Mouse (Mus musculus) midbrain, embryonic 14.5 days (tissue): Measurements from ENCODE around the gene Shisal2b. TPM values are rescaled to one million over a fixed set of nuclear protein-coding genes. Genes with fewer than 3 reads are reported as not detected.

Experiments used
- ATAC-seq: fragments of 200-750 bp; cut with Nextera tagmentation; 2 replicates; pipeline ENCODE4 v1.8.0; 2017; ENCODE audit warnings: moderate number of reproducible peaks, moderate library complexity; ENCODE audit not compliant: low FRiP score, low TSS enrichment
- DNase-seq: peaks from one replicate; pipeline ENCODE4 v3.0.0-alpha.2; 2015
- H3K27ac ChIP-seq: fragments of 300-500 bp; sonication (generic); replicated peaks from 2 replicates; pipeline ENCODE4 v1.5.1; 2014; ENCODE audit warnings: mild to moderate bottlenecking, low read depth, low read length, moderate library complexity
- H3K27me3 ChIP-seq: fragments of 300-500 bp; sonication (generic); 2 replicates; pipeline ENCODE4 v1.6.1; 2014; ENCODE audit warnings: low read length, control low read depth, mixed read lengths; ENCODE audit not compliant: control insufficient read depth, insufficient read depth
- H3K36me3 ChIP-seq: fragments of 300-500 bp; sonication (generic); 2 replicates; pipeline ENCODE4 v1.6.1; 2014; ENCODE audit warnings: low read length, control low read depth; ENCODE audit not compliant: control insufficient read depth, insufficient read depth
- H3K4me1 ChIP-seq: fragments of 300-500 bp; sonication (generic); 2 replicates; pipeline ENCODE4 v1.6.1; 2014; ENCODE audit warnings: mild to moderate bottlenecking, antibody characterized with exemption, low read length, control low read depth; ENCODE audit not compliant: control insufficient read depth, insufficient read depth
- H3K4me2 ChIP-seq: fragments of 300-500 bp; sonication (generic); 2 replicates; pipeline ENCODE4 v1.6.1; 2014; ENCODE audit warnings: mild to moderate bottlenecking, low read length, moderate library complexity
- H3K4me3 ChIP-seq: fragments of 300-500 bp; sonication (generic); replicated peaks from 2 replicates; pipeline ENCODE4 v1.5.1; 2014; ENCODE audit warnings: low read depth, low read length
- H3K9ac ChIP-seq: fragments of 300-500 bp; sonication (generic); replicated peaks from 2 replicates; pipeline ENCODE4 v1.6.1; 2014; ENCODE audit warnings: mild to moderate bottlenecking, low read length, moderate library complexity
- H3K9me3 ChIP-seq: fragments of 300-500 bp; sonication (generic); 2 replicates; pipeline ENCODE4 v1.6.1; 2016; ENCODE audit warnings: low read length, control low read depth, mixed read lengths; ENCODE audit not compliant: control insufficient read depth
- WGBS: fragments of 180-500 bp; shearing (Covaris S2); extraction: QIAGEN DNeasy Blood & Tissue Kit; methylation state at CpG from one replicate; pipeline ENCODE4 v1.1.7; 2014; 5-methylcytosine and 5-hydroxymethylcytosine counted together
- polyA plus RNA-seq: library from polyadenylated mRNA; unstranded; fragments of >200 nt; fragmentation: Nextera tagmentation; extraction: Ambion mirVana; gene quantifications from 2 replicates; pipeline ENCODE4 v1.2.1, GENCODE M21; 2014

Gene Shisal2b
- polyA plus RNA-seq, 1 experiment from 2014 or later: 0.86 TPM

- peaks cover 10% of the 10 kb centered on the region for H3K36me3 ChIP-seq
- H3K4me2 ChIP-seq: no peak overlapping the region
- no peak; the same call in 1 of the 2 replicates for ATAC-seq
- H3K4me1 ChIP-seq: peaks cover 9% of the 10 kb centered on the region
- no peak overlapping the region for H3K27ac ChIP-seq
- 28% methylated on average over 8 of the region's 8 CpGs for WGBS
- no peak overlapping the region for H3K4me3 ChIP-seq
- no peak overlapping the region for H3K9ac ChIP-seq
- H3K9me3 ChIP-seq: no peaks in the 10 kb centered on the region
- H3K27me3 ChIP-seq: no peaks in the 10 kb centered on the region
- peak; percentile 45 for DNase-seq
Measured at GRCm38 (mm10) chr13:104822411-104822838, 41.3 kb downstream of the Shisal2b start.

GRCm38 (mm10) chr13:104821908-104822307 lies 41.8 kb downstream of the Shisal2b start:
- no peaks in the 10 kb centered on the region for H3K9me3 ChIP-seq
- DNase-seq: no peak
- no peaks in the 10 kb centered on the region for H3K27me3 ChIP-seq
- H3K9ac ChIP-seq: no peak overlapping the region
- peaks cover 9% of the 10 kb centered on the region for H3K4me1 ChIP-seq
- H3K4me2 ChIP-seq: no peak overlapping the region
- H3K36me3 ChIP-seq: peaks cover 5% of the 10 kb centered on the region
- no peak overlapping the region for H3K27ac ChIP-seq
- ATAC-seq: no peak
- no peak overlapping the region for H3K4me3 ChIP-seq
- WGBS: 91% methylated on average over 1 of the region's 1 CpGs

GRCm38 (mm10) chr13:104821192-104821591 lies 42.5 kb downstream of the Shisal2b start:
- no peak overlapping the region for H3K27ac ChIP-seq
- ATAC-seq: no peak

GRCm38 (mm10) chr13:104817696-104818095 lies 46.0 kb downstream of the Shisal2b start:
- Histone ChIP-seq H3K9ac (peak overlapping the region; percentile 85), H3K36me3 (0 out of 2 replicates have a peak, but pooled peaks cover 4% of the 10 kb centered on the region), H3K27ac (no peak overlapping the region), H3K9me3 (no peaks in the 10 kb centered on the region), H3K4me2 (peak overlapping the region; percentile 76), H3K4me3 (peak overlapping the region; percentile 81), H3K4me1 (peaks cover 16% of the 10 kb centered on the region), H3K27me3 (no peaks in the 10 kb centered on the region)
- DNase-seq (no peak), ATAC-seq (no peak)
- WGBS: 53% methylated on average over 12 of the region's 12 CpGs

More at GRCm38 (mm10) chr13:104821192-104821591, 42.5 kb downstream of the Shisal2b start:
- Histone ChIP-seq H3K4me1 (peaks cover 9% of the 10 kb centered on the region), H3K9ac (no peak overlapping the region), H3K4me2 (no peak overlapping the region), H3K4me3 (no peak overlapping the region), H3K27me3 (no peaks in the 10 kb centered on the region), H3K36me3 (0 out of 2 replicates have a peak, but pooled peaks cover 4% of the 10 kb centered on the region), H3K9me3 (no peaks in the 10 kb centered on the region)
- no peak for DNase-seq

- peak within 1 kb of the TSS; percentile 76 for H3K4me2 ChIP-seq
- ATAC-seq (peak; percentile 96), DNase-seq (peak; percentile 91)
- H3K27ac ChIP-seq: peak within 1 kb of the TSS; percentile 81
- 0 out of 2 replicates have a peak, but pooled peaks cover 4% of the 10 kb centered on the region for H3K36me3 ChIP-seq
- H3K4me3 ChIP-seq: peak within 1 kb of the TSS; percentile 81
- WGBS: under 1% methylated on average over 50 of the region's 50 CpGs
- H3K9ac ChIP-seq: peak within 1 kb of the TSS; percentile 85
- no peaks in the 10 kb centered on the region for H3K27me3 ChIP-seq
- H3K9me3 ChIP-seq: no peaks in the 10 kb centered on the region
- H3K4me1 ChIP-seq: peaks cover 16% of the 10 kb centered on the region
Measured at GRCm38 (mm10) chr13:104816635-104817571, 46.8 kb downstream of the Shisal2b start, which contains the start of gene Cwc27. Gene Cwc27, minus strand, starts transcription at chr13:104817142.

- peak overlapping the region; percentile 76 for H3K4me2 ChIP-seq
- peak overlapping the region; percentile 81 for H3K4me3 ChIP-seq
- ATAC-seq (peak; percentile 10; the same call in 1 of the 2 replicates), DNase-seq (peak; percentile 54)
- H3K9me3 ChIP-seq: no peaks in the 10 kb centered on the region
- H3K27ac ChIP-seq: peak overlapping the region; percentile 81; the same call in 1 of the 2 replicates
- H3K9ac ChIP-seq: peak overlapping the region; percentile 85
- H3K27me3 ChIP-seq: no peaks in the 10 kb centered on the region
- 0 out of 2 replicates have a peak, but pooled peaks cover 4% of the 10 kb centered on the region for H3K36me3 ChIP-seq
- 12% methylated on average over 8 of the region's 8 CpGs for WGBS
- H3K4me1 ChIP-seq: peaks cover 16% of the 10 kb centered on the region
Measured at GRCm38 (mm10) chr13:104816270-104816634, 47.4 kb downstream of the Shisal2b start.

GRCm38 (mm10) chr13:104805681-104806080 lies 58.0 kb downstream of the Shisal2b start:
- H3K9me3 ChIP-seq: no peaks in the 10 kb centered on the region
- no peaks in the 10 kb centered on the region for H3K27me3 ChIP-seq
- H3K4me3 ChIP-seq: no peak overlapping the region
- peak; percentile 88 for DNase-seq
- no peak for ATAC-seq
- H3K4me1 ChIP-seq: no peaks in the 10 kb centered on the region
- peaks cover 43% of the 10 kb centered on the region for H3K36me3 ChIP-seq
- H3K27ac ChIP-seq: no peak overlapping the region
- H3K9ac ChIP-seq: no peak overlapping the region
- no peak overlapping the region for H3K4me2 ChIP-seq
- 56% methylated on average over 3 of the region's 3 CpGs for WGBS

GRCm38 (mm10) chr13:104799566-104800182 lies 64.0 kb downstream of the Shisal2b start:
- Histone ChIP-seq H3K4me3 (no peak overlapping the region), H3K9me3 (no peaks in the 10 kb centered on the region), H3K4me1 (no peaks in the 10 kb centered on the region), H3K27ac (no peak overlapping the region), H3K9ac (no peak overlapping the region), H3K4me2 (no peak overlapping the region), H3K27me3 (no peaks in the 10 kb centered on the region), H3K36me3 (peaks cover 46% of the 10 kb centered on the region)
- 91% methylated on average over 7 of the region's 7 CpGs for whole genome bisulfite sequencing
- DNase-seq (no peak), ATAC-seq (no peak)
